Mouse (Mus musculus): ENCODE data around the gene Adgrl4. TPM values are rescaled to one million over a fixed set of nuclear protein-coding genes. Genes with fewer than 3 reads are reported as not detected.

Gene Adgrl4
- total and polyA plus RNA-seq, 3 experiments, result not detected

DNA sequence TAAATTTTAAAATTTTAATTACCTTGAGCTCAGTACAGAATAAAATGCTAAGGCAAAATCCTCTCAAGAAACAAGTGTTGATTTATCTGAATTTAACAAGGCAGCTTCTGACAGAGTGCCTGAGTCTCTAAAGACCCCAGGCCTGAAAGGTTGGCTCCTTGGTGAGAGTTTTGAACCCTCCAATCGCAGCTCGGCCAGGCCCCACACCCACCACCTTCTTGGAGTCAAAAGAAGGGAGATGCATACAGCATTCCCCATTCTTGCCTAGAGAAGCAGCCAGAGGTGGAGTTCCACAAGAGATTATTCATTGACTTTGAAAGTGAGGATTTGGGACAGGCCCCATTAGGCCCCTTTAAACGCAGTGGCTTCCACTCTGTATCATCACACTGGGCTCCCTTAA lies 129.9 kb downstream of the Adgrl4 start:
- no peak overlapping the region for H3K9ac ChIP-seq (ENCODE audit: insufficient read depth, low read depth)
- H3K9me3 ChIP-seq (replicated peaks; ENCODE audit: low read length), result no peaks in the 10 kb centered on the region
- H3K4me1 ChIP-seq (ENCODE audit: control insufficient read depth in 1 of 2, insufficient read depth in 2 of 2), result peaks cover 0 to 4% of the 10 kb centered on the region in 2 experiments; a peak in 1 of 4 replicates
- H3K4me2 ChIP-seq (ENCODE audit: insufficient read depth, low read depth, poor library complexity, severe bottlenecking), result no peak overlapping the region
- H3K27ac ChIP-seq (ENCODE audit: insufficient read depth, low read depth), result no peak overlapping the region
- dilution Hi-C loops (cut with MboI; ENCODE audit: extremely low pct_ligation_motif_present, extremely low pct_unique_long_range_greater_than_20kb, low sequenced_read_pairs), result no loop called here
- H3K79me2 ChIP-seq (replicated peaks; ENCODE audit: control insufficient read depth, extremely low read depth, insufficient read depth, poor library complexity, severe bottlenecking), result peaks cover 2% of the 10 kb centered on the region; the same call in 1 of the 2 replicates
- no peaks in the 10 kb centered on the region for H3K27me3 ChIP-seq (replicated peaks)
- no peak overlapping the region for H3K4me3 ChIP-seq (replicated peaks in 1 of 3; ENCODE audit: low read depth in 2 of 3, low read length in 2 of 3, poor library complexity in 1 of 3)
- no peaks in the 10 kb centered on the region for H3K36me3 ChIP-seq (replicated peaks in 1 of 2; ENCODE audit: control insufficient read depth in 1 of 2, insufficient read depth in 1 of 2, low read length in 1 of 2)
- TF ChIP-seq MAFK (IDR thresholded peaks at IDR 0.05; ENCODE audit: insufficient replicate concordance, low read length) (no peak), RAD21 (IDR thresholded peaks at IDR 0.05; ENCODE audit: low read depth, low read length) (no peak), ZMIZ1 (IDR thresholded peaks at IDR 0.05; ENCODE audit: low read depth, low read length) (no peak), JUND (conservative IDR thresholded peaks at IDR 0.05; ENCODE audit: low read depth, low read length) (no peak), POLR2AphosphoS2 (IDR thresholded peaks at IDR 0.05; ENCODE audit: low read depth, low read length) (no peak), UBTF (IDR thresholded peaks at IDR 0.05; ENCODE audit: low read depth, low read length) (no peak), MAX (IDR thresholded peaks at IDR 0.05; ENCODE audit: low read length) (no peak), CHD2 (IDR thresholded peaks at IDR 0.05; ENCODE audit: low read length) (no peak), CHD1 (IDR thresholded peaks at IDR 0.05; ENCODE audit: low read depth, low read length) (no peak)
- in situ Hi-C loops (cut with MboI; ENCODE audit: low pct_ligation_motif_present, low pct_unique_long_range_greater_than_20kb, low sequenced_read_pairs), result loop anchor here (25.0 kb wide), 1 partner anchor 305 kb away; no protein-coding TSS in a partner anchor
- no peak for DNase-seq (ENCODE audit: extremely low read depth)

DNA sequence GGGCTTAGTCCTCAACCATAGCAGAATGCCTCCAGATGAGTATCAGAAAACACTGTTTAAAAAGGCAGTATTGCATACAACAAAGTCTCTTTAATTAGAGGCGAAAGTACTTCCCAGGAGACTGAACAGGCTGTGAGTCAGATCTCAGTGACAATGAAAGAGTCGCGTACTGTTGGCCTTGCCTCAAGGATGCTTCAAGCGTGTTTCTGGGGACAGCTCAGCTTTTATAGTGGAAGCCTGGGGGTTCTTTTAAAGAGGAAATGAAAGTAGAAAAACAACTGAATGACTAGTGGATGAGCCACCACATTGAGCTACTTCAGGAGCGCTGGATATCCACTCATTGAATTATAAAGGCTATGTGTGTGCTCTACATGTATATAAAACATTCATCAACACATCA lies 134.4 kb downstream of the Adgrl4 start:
- no peak for DNase-seq (ENCODE audit: extremely low read depth)
- in situ Hi-C loops (cut with MboI; ENCODE audit: low pct_ligation_motif_present, low pct_unique_long_range_greater_than_20kb, low sequenced_read_pairs), result loop anchor here (25.0 kb wide), 1 partner anchor 310 kb away; no protein-coding TSS in a partner anchor
- H3K9ac ChIP-seq (ENCODE audit: insufficient read depth, low read depth), result no peak overlapping the region
- H3K4me2 ChIP-seq (ENCODE audit: insufficient read depth, low read depth, poor library complexity, severe bottlenecking), result no peak overlapping the region
- H3K27ac ChIP-seq (ENCODE audit: insufficient read depth, low read depth), result no peak overlapping the region
- H3K79me2 ChIP-seq (replicated peaks; ENCODE audit: control insufficient read depth, extremely low read depth, insufficient read depth, poor library complexity, severe bottlenecking), result no peaks in the 10 kb centered on the region
- peaks cover 0 to 11% of the 10 kb centered on the region in 2 experiments; a peak in 2 of 4 replicates for H3K4me1 ChIP-seq (ENCODE audit: control insufficient read depth in 1 of 2, insufficient read depth in 2 of 2)
- H3K27me3 ChIP-seq (replicated peaks), result no peaks in the 10 kb centered on the region
- dilution Hi-C loops (cut with MboI; ENCODE audit: extremely low pct_ligation_motif_present, extremely low pct_unique_long_range_greater_than_20kb, low sequenced_read_pairs), result no loop called here
- no peak overlapping the region for H3K4me3 ChIP-seq (replicated peaks in 1 of 3; ENCODE audit: low read depth in 2 of 3, low read length in 2 of 3, poor library complexity in 1 of 3)
- no peaks in the 10 kb centered on the region for H3K9me3 ChIP-seq (replicated peaks; ENCODE audit: low read length)
- no peak for TF ChIP-seq POLR2AphosphoS2 (IDR thresholded peaks at IDR 0.05; ENCODE audit: low read depth, low read length)
- TF ChIP-seq MAX (IDR thresholded peaks at IDR 0.05; ENCODE audit: low read length), result no peak
- TF ChIP-seq CHD2 (IDR thresholded peaks at IDR 0.05; ENCODE audit: low read length), result no peak
- no peak for TF ChIP-seq ZC3H11A (IDR thresholded peaks at IDR 0.05; ENCODE audit: low read depth, low read length)
- no peak for TF ChIP-seq CHD1 (IDR thresholded peaks at IDR 0.05; ENCODE audit: low read depth, low read length)
- no peak for TF ChIP-seq RCOR1 (conservative IDR thresholded peaks at IDR 0.05; ENCODE audit: low read depth, low read length)
- TF ChIP-seq JUND (conservative IDR thresholded peaks at IDR 0.05; ENCODE audit: low read depth, low read length), result no peak
- TF ChIP-seq EP300 (IDR thresholded peaks at IDR 0.05; ENCODE audit: low read length), result no peak
- no peak for TF ChIP-seq MAFK (IDR thresholded peaks at IDR 0.05; ENCODE audit: insufficient replicate concordance, low read length)
- no peak for TF ChIP-seq ELF1 (IDR thresholded peaks at IDR 0.05; ENCODE audit: low read depth, low read length)
- no peak for TF ChIP-seq MXI1 (IDR thresholded peaks at IDR 0.05; ENCODE audit: low read depth, low read length)
- no peak for TF ChIP-seq NRF1 (IDR thresholded peaks at IDR 0.05; ENCODE audit: low read depth, low read length)
- no peak for TF ChIP-seq CTCF (conservative IDR thresholded peaks at IDR 0.05 in 1 of 2, IDR thresholded peaks at IDR 0.05 in 1 of 2; ENCODE audit: low read depth in 2 of 2, low read length in 2 of 2)
- no peak for TF ChIP-seq SIN3A (IDR thresholded peaks at IDR 0.05; ENCODE audit: low read length)
- TF ChIP-seq JUN (IDR thresholded peaks at IDR 0.05; ENCODE audit: insufficient read depth, low read depth, low read length), result no peak
- TF ChIP-seq ZNF384 (IDR thresholded peaks at IDR 0.05; ENCODE audit: low read depth, low read length), result no peak
- TF ChIP-seq UBTF (IDR thresholded peaks at IDR 0.05; ENCODE audit: low read depth, low read length), result no peak
- no peak for TF ChIP-seq TCF12 (IDR thresholded peaks at IDR 0.05; ENCODE audit: low read depth, low read length)
- TF ChIP-seq USF2 (conservative IDR thresholded peaks at IDR 0.05; ENCODE audit: low read depth, low read length), result no peak
- TF ChIP-seq MAZ (IDR thresholded peaks at IDR 0.05; ENCODE audit: low read depth, low read length), result no peak
- H3K36me3 ChIP-seq (replicated peaks in 1 of 2; ENCODE audit: control insufficient read depth in 1 of 2, insufficient read depth in 1 of 2, low read length in 1 of 2), result no peaks in the 10 kb centered on the region

All from CH12.LX (cell line).